Mouse (Mus musculus) spleen, adult 2 months (tissue): ENCODE measurements around the gene Spint1. TPM values are rescaled to one million over a fixed set of nuclear protein-coding genes. Genes with fewer than 3 reads are reported as not detected.
A peak's percentile ranks its signal among the peaks of the same experiment; 100 is the strongest.

ENCODE experiments used
- DNase-seq, 2 experiments: peaks; one replicate each; pipeline versions ENCODE4 v3.0.0 to v3.0.0-alpha.2; 2012 to 2021; ENCODE audit warnings: low spot score in 2 of 2, low read depth in 1 of 2
- H3K27ac ChIP-seq: fragments of 200-500 bp; 2 replicates; pipeline ENCODE4 v1.5.1; 2012; ENCODE audit warnings: low read length, inconsistent platforms; ENCODE audit not compliant: insufficient read depth
- H3K27me3 ChIP-seq: fragments of 200-500 bp; 2 replicates; pipeline ENCODE4 v1.6.1; 2012; ENCODE audit warnings: mild to moderate bottlenecking, moderate library complexity, low read length, inconsistent platforms; ENCODE audit not compliant: control insufficient read depth, insufficient read depth
- H3K36me3 ChIP-seq: fragments of 200-500 bp; 2 replicates; pipeline ENCODE4 v1.6.1; 2012; ENCODE audit warnings: mild to moderate bottlenecking, low read length, inconsistent platforms; ENCODE audit not compliant: control insufficient read depth, insufficient read depth
- H3K4me1 ChIP-seq: fragments of 200-500 bp; 2 replicates; pipeline ENCODE4 v1.6.1; 2011; ENCODE audit warnings: inconsistent platforms; ENCODE audit not compliant: control insufficient read depth, insufficient read depth, insufficient read length
- H3K4me3 ChIP-seq: fragments of 200-500 bp; 2 replicates; pipeline ENCODE4 v1.5.1; 2011; ENCODE audit warnings: mild to moderate bottlenecking, inconsistent platforms; ENCODE audit not compliant: insufficient read depth, insufficient read length; ENCODE audit errors: extremely low read depth
- CTCF ChIP-seq: fragments of 200-500 bp; IDR thresholded peaks from 2 replicates; pipeline ENCODE4 v1.5.1; 2011; ENCODE audit warnings: mild to moderate bottlenecking, inconsistent platforms; ENCODE audit not compliant: insufficient read depth, insufficient read length, insufficient replicate concordance; ENCODE audit errors: extremely low read depth
- POLR2A ChIP-seq: fragments of 200-500 bp; IDR thresholded peaks from 2 replicates; pipeline ENCODE4 v1.6.1; 2011; ENCODE audit warnings: low read depth, low read length, inconsistent platforms
- WGBS: fragments of 180-500 bp; shearing (Covaris S2); methylation state at CpG from one replicate; pipeline ENCODE4 v1.1.7; 2018; 5-methylcytosine and 5-hydroxymethylcytosine counted together
- polyA plus RNA-seq: library from polyadenylated mRNA; depleted of rRNA; stranded (reverse); fragments of >200 nt; gene quantifications from 2 replicates; pipeline ENCODE4 v1.2.3, GENCODE M21; 2012

Spint1 gene
- polyA plus RNA-seq, 1 experiment, result 2.9 TPM

DNA sequence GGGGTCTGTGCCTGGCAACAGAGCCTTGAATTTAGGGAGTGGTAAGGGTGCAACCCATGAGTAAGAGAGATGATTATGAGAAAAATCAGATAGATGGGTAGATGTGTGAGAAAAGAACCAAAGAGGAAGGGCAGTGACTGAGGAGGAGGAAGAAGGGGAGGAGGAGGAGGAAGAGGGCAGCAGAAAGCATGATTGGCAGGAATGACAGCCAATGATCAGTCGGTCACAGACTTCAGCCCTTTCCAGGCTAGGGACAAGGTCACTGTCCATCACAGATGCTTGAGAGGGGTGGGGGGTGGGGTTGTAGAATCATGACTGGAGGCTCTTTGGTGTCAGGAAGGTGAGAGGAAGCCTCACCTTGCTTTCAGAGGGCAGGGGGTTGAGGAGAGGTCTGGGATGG, 23.4 kb downstream of the Spint1 start:
- Histone ChIP-seq H3K36me3 (no peaks in the 10 kb centered on the region), H3K27me3 (no peaks in the 10 kb centered on the region), H3K4me1 (no peaks in the 10 kb centered on the region; the same call in 1 of the 2 replicates), H3K27ac (no peak overlapping the region), H3K4me3 (no peak overlapping the region)
- no peak for TF ChIP-seq POLR2A
- TF ChIP-seq CTCF, result no peak
- 85% methylated on average over 1 of the region's 1 CpGs for WGBS
- no peak for DNase-seq

GRCm38 (mm10) chr2:119261326-119261725, 24.2 kb downstream of the Spint1 start:
- Histone ChIP-seq H3K27me3 (no peaks in the 10 kb centered on the region), H3K36me3 (no peaks in the 10 kb centered on the region), H3K4me1 (no peaks in the 10 kb centered on the region; the same call in 1 of the 2 replicates), H3K27ac (no peak overlapping the region), H3K4me3 (no peak overlapping the region)
- no peak for DNase-seq
- TF ChIP-seq CTCF (no peak), POLR2A (no peak)
- WGBS, result 86% methylated on average over 2 of the region's 2 CpGs

DNA sequence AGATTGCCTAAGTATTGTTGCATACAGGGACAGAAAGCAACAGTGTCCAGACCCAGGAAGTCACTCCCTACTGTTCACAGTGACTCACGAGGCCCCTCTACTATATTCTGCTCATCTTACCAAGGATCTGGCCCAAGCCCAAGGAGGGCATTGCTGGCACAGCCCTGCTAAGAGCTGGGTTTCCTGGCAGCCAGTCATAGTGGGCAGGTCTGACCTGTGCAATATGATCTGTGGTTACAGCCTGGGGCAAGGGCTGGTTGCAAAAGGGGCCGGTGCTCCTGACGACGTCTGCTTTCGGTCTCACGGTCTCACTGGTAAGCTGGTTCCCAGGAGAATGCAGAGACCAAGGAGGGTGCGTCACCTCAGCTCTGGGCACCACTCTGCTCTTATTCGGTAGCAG, 25.8 kb downstream of the Spint1 start:
- DNase-seq, result no peak
- H3K4me1 ChIP-seq, result no peaks in the 10 kb centered on the region; the same call in 1 of the 2 replicates
- H3K4me3 ChIP-seq, result no peak overlapping the region
- TF ChIP-seq POLR2A, result no peak
- no peak for TF ChIP-seq CTCF
- H3K36me3 ChIP-seq, result no peaks in the 10 kb centered on the region
- no peak overlapping the region for H3K27ac ChIP-seq
- H3K27me3 ChIP-seq, result no peaks in the 10 kb centered on the region
- WGBS, result 10% methylated on average over 8 of the region's 8 CpGs

DNA sequence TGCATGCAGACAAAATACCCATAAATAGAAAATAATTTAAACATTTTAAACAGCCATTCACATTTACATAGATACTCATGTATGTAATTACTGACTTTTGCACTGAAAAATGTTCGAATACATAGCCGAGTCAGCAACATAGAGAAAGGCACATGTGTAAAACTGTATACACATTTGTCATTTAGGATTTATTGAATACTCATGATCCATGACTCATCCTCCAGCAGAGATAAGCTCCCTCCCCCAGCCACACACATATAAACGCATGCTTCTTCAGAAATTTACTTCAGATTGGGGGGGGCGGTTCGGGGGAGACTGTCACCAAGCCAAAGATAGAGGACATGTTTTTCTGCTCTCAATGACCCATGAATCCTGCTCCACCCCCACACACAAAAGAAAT, 26.7 kb downstream of the Spint1 start:
- Histone ChIP-seq H3K4me3 (no peak overlapping the region), H3K27ac (no peak overlapping the region), H3K4me1 (no peaks in the 10 kb centered on the region; the same call in 1 of the 2 replicates), H3K36me3 (no peaks in the 10 kb centered on the region), H3K27me3 (no peaks in the 10 kb centered on the region)
- WGBS, result 73% methylated on average over 5 of the region's 5 CpGs
- no peak for TF ChIP-seq POLR2A
- TF ChIP-seq CTCF, result no peak
- DNase-seq, result no peak

DNA sequence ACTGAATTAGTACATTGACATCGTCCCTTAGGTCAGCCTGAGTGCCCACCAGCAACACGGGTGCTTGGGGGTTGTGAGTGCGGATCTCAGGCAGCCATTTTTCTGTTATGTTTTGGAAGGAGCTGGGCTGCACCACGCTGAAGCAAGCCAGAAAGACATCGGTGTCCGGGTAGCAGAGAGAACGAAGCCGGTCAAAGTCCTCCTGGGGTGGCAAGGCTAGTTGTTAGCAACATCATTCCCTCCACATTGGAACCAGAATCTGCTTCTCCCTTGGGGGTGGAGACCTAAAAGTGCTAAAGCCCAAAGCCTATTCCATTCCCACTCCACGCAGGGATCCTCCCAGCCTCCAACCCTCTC, 33.1 kb downstream of the Spint1 start:
- H3K4me1 ChIP-seq, result peaks cover 4% of the 10 kb centered on the region; the same call in 1 of the 2 replicates
- H3K27me3 ChIP-seq, result peaks cover 1% of the 10 kb centered on the region; the same call in 1 of the 2 replicates
- TF ChIP-seq POLR2A (no peak), CTCF (no peak)
- WGBS, result 87% methylated on average over 9 of the region's 9 CpGs
- H3K27ac ChIP-seq, result no peak overlapping the region
- H3K4me3 ChIP-seq, result no peak overlapping the region
- H3K36me3 ChIP-seq, result no peaks in the 10 kb centered on the region
- DNase-seq, result no peak

DNA sequence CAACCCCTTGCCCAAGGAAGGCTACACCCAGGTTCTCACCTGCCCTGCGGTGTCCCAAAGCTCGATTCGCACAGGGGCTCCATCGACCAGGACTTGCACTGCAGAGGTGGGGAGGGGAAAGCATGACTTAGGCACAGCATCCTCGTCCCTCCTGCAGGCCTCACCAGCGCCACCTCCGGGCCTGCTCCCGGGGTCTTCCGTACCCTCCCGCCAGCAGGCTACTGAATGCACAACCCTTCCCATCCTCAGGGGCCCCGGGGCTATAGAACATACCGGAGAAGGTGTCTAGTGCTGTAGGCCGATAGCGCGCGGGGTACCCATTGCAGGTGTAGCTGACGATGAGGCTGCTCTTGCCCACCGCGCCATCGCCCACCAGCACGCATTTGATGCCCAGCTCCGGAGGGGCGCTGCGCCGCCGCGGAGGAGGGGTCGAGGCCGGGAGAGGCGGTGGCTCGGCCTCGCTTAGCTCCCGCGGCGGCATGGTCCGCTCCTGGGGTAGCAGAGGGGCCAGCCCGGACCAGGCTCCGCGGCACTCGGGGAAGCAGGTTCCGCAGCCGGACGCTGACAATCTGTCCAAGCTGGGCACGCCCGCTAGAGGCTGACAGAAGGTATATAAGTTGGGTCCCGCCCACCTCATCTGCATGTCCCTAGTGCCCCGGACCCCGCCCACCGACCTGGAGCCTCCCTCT, 33.6 kb downstream of the Spint1 start, which contains the start of gene Rhov:
Gene Rhov (minus strand): TSS at position 630 of the 689 bp plus-strand sequence.
- H3K27ac ChIP-seq, result no peak within 1 kb of the TSS
- WGBS, result 3% methylated on average over 48 of the region's 49 CpGs
- DNase-seq, result peak; percentile 25 to 71
- H3K4me3 ChIP-seq, result peak within 1 kb of the TSS; percentile 55; the same call in 1 of the 2 replicates
- TF ChIP-seq CTCF (no peak), POLR2A (no peak)
- peaks cover 4% of the 10 kb centered on the region; the same call in 1 of the 2 replicates for H3K4me1 ChIP-seq
- H3K36me3 ChIP-seq, result no peaks in the 10 kb centered on the region
- peaks cover 1% of the 10 kb centered on the region; the same call in 1 of the 2 replicates for H3K27me3 ChIP-seq

GRCm38 (mm10) chr2:119274126-119274525, 37.0 kb downstream of the Spint1 start:
- Histone ChIP-seq H3K36me3 (no peaks in the 10 kb centered on the region), H3K4me3 (no peak overlapping the region), H3K4me1 (peaks cover 4% of the 10 kb centered on the region; the same call in 1 of the 2 replicates), H3K27ac (no peak overlapping the region), H3K27me3 (peaks cover 1% of the 10 kb centered on the region; the same call in 1 of the 2 replicates)
- 84% methylated on average over 1 of the region's 1 CpGs for WGBS
- no peak for TF ChIP-seq CTCF
- TF ChIP-seq POLR2A, result no peak
- DNase-seq, result no peak
